Mouse (Mus musculus) spleen, adult 2 months (tissue): Measurements from ENCODE around the gene Spry1.

Experiments used
- CTCF ChIP-seq: fragments of 200-500 bp; IDR thresholded peaks from 2 replicates; pipeline ENCODE4 v1.5.1; 2011; ENCODE audit warnings: mild to moderate bottlenecking, inconsistent platforms; ENCODE audit not compliant: insufficient read depth, insufficient read length, insufficient replicate concordance; ENCODE audit errors: extremely low read depth
- POLR2A ChIP-seq: fragments of 200-500 bp; IDR thresholded peaks from 2 replicates; pipeline ENCODE4 v1.6.1; 2011; ENCODE audit warnings: low read depth, low read length, inconsistent platforms

DNA sequence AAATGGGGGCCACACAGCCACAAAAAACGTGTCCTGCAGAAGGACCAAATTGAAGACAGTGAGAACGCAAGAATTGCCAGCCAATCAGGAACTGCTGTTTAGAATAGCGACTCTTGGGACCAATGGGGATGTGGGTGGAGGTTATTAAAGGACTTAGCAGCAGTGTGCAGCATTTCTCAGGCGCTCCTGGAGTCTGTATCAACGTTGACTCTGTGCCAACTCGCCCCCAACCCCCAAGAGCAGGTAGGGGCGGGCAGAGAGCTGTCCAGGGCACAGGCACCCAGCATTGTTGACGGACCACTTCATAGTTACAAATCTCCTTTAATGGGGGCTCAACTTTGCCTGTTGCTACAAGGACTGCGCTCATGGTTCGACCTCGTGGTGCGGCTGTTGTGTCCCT lies 28.9 kb downstream of the Spry1 start:
- TF ChIP-seq CTCF = no peak
- TF ChIP-seq POLR2A = no peak
